Mouse (Mus musculus): ENCODE measurements around the gene Ap1b1. TPM values are rescaled to one million over a fixed set of nuclear protein-coding genes. Genes with fewer than 3 reads are reported as not detected.
A peak's percentile ranks its signal among the peaks of the same experiment; 100 is the strongest.

Gene Ap1b1
- polyA plus RNA-seq, 1 experiment from 2014 or later: 47.2 TPM

GRCm38 (mm10) chr11:5040585-5040984 is 54.0 kb downstream of the Ap1b1 start:
- Histone ChIP-seq H3K27me3 (no peaks in the 10 kb centered on the region), H3K4me1 (no peaks in the 10 kb centered on the region), H3K9me3 (no peaks in the 10 kb centered on the region), H3K27ac (no peak overlapping the region), H3K4me3 (no peak overlapping the region), H3K9ac (0 out of 2 replicates have a peak overlapping the region, but pooled peaks have one; percentile 44), H3K36me3 (peaks cover 75% of the 10 kb centered on the region), H3K4me2 (no peak overlapping the region)
- no peak for ATAC-seq (ENCODE audit: insufficient number of reproducible peaks, insufficient read depth, low FRiP score, low TSS enrichment, low read depth)
- 88% methylated on average over 5 of the region's 5 CpGs for WGBS

- Histone ChIP-seq H3K36me3 (peaks cover 68% of the 10 kb centered on the region), H3K9ac (0 out of 2 replicates have a peak overlapping the region, but pooled peaks have one; percentile 44), H3K27ac (no peak overlapping the region), H3K27me3 (no peaks in the 10 kb centered on the region), H3K9me3 (no peaks in the 10 kb centered on the region), H3K4me2 (no peak overlapping the region), H3K4me1 (no peaks in the 10 kb centered on the region), H3K4me3 (no peak overlapping the region)
- no peak for ATAC-seq (ENCODE audit: insufficient number of reproducible peaks, insufficient read depth, low FRiP score, low TSS enrichment, low read depth)
- 76% methylated on average over 18 of the region's 18 CpGs for WGBS
Observed at GRCm38 (mm10) chr11:5041144-5041780, 54.6 kb downstream of the Ap1b1 start.

- no peaks in the 10 kb centered on the region for H3K9me3 ChIP-seq
- H3K9ac ChIP-seq: no peak overlapping the region
- H3K4me2 ChIP-seq: no peak overlapping the region
- no peak for ATAC-seq (ENCODE audit: insufficient number of reproducible peaks, insufficient read depth, low FRiP score, low TSS enrichment, low read depth)
- H3K36me3 ChIP-seq: peaks cover 53% of the 10 kb centered on the region
- H3K27me3 ChIP-seq: no peaks in the 10 kb centered on the region
- H3K4me3 ChIP-seq: no peak overlapping the region
- 88% methylated on average over 8 of the region's 8 CpGs for WGBS
- H3K4me1 ChIP-seq: no peaks in the 10 kb centered on the region
- no peak overlapping the region for H3K27ac ChIP-seq
Observed at GRCm38 (mm10) chr11:5042645-5043381, 56.2 kb downstream of the Ap1b1 start.

GRCm38 (mm10) chr11:5046321-5046926 is 59.8 kb downstream of the Ap1b1 start:
- no peaks in the 10 kb centered on the region for H3K4me1 ChIP-seq
- no peaks in the 10 kb centered on the region for H3K9me3 ChIP-seq
- no peak overlapping the region for H3K9ac ChIP-seq
- no peak overlapping the region for H3K4me3 ChIP-seq
- WGBS: 43% methylated on average over 12 of the region's 12 CpGs
- H3K27ac ChIP-seq: no peak overlapping the region
- 0 out of 2 replicates have a peak, but pooled peaks cover 5% of the 10 kb centered on the region for H3K27me3 ChIP-seq
- H3K4me2 ChIP-seq: no peak overlapping the region
- peaks cover 18% of the 10 kb centered on the region for H3K36me3 ChIP-seq
- no peak for ATAC-seq (ENCODE audit: insufficient number of reproducible peaks, insufficient read depth, low FRiP score, low TSS enrichment, low read depth)

GRCm38 (mm10) chr11:5051629-5052028 is 65.0 kb downstream of the Ap1b1 start:
- Histone ChIP-seq H3K4me3 (no peak overlapping the region), H3K27ac (no peak overlapping the region), H3K36me3 (no peaks in the 10 kb centered on the region), H3K4me2 (no peak overlapping the region), H3K9ac (no peak overlapping the region), H3K9me3 (no peaks in the 10 kb centered on the region), H3K27me3 (peaks cover 24% of the 10 kb centered on the region), H3K4me1 (peaks cover 7% of the 10 kb centered on the region; the same call in 1 of the 2 replicates)
- ATAC-seq (ENCODE audit: insufficient number of reproducible peaks, insufficient read depth, low FRiP score, low TSS enrichment, low read depth): no peak
- 51% methylated on average over 10 of the region's 10 CpGs for WGBS

GRCm38 (mm10) chr11:5052200-5052854 is 65.7 kb downstream of the Ap1b1 start:
- 68% methylated on average over 10 of the region's 10 CpGs for WGBS
- Histone ChIP-seq H3K9ac (no peak overlapping the region), H3K4me1 (peaks cover 8% of the 10 kb centered on the region; the same call in 1 of the 2 replicates), H3K27ac (no peak overlapping the region), H3K27me3 (peaks cover 31% of the 10 kb centered on the region), H3K36me3 (no peaks in the 10 kb centered on the region), H3K4me2 (no peak overlapping the region), H3K9me3 (no peaks in the 10 kb centered on the region), H3K4me3 (no peak overlapping the region)
- ATAC-seq (ENCODE audit: insufficient number of reproducible peaks, insufficient read depth, low FRiP score, low TSS enrichment, low read depth): no peak

GRCm38 (mm10) chr11:5054151-5054550 is 67.5 kb downstream of the Ap1b1 start:
- no peaks in the 10 kb centered on the region for H3K36me3 ChIP-seq
- WGBS: 87% methylated on average over 14 of the region's 14 CpGs

GRCm38 (mm10) chr11:5054874-5055273 is 68.2 kb downstream of the Ap1b1 start:
- Histone ChIP-seq H3K9me3 (no peaks in the 10 kb centered on the region), H3K36me3 (no peaks in the 10 kb centered on the region), H3K27me3 (peaks cover 53% of the 10 kb centered on the region), H3K4me3 (no peak overlapping the region), H3K9ac (no peak overlapping the region), H3K27ac (no peak overlapping the region), H3K4me2 (no peak overlapping the region), H3K4me1 (peaks cover 31% of the 10 kb centered on the region)
- no peak for ATAC-seq (ENCODE audit: insufficient number of reproducible peaks, insufficient read depth, low FRiP score, low TSS enrichment, low read depth)
- WGBS: 71% methylated on average over 6 of the region's 6 CpGs

More at GRCm38 (mm10) chr11:5054151-5054550, 67.5 kb downstream of the Ap1b1 start:
- Histone ChIP-seq H3K4me2 (no peak overlapping the region), H3K4me1 (peaks cover 24% of the 10 kb centered on the region), H3K9ac (no peak overlapping the region), H3K4me3 (no peak overlapping the region), H3K9me3 (no peaks in the 10 kb centered on the region), H3K27ac (no peak overlapping the region), H3K27me3 (peaks cover 49% of the 10 kb centered on the region)
- ATAC-seq (ENCODE audit: insufficient number of reproducible peaks, insufficient read depth, low FRiP score, low TSS enrichment, low read depth): no peak

GRCm38 (mm10) chr11:5055945-5056938 is 69.6 kb downstream of the Ap1b1 start:
- H3K27me3 ChIP-seq: peaks cover 65% of the 10 kb centered on the region
- no peak overlapping the region for H3K4me3 ChIP-seq
- peaks cover 6% of the 10 kb centered on the region; the same call in 1 of the 2 replicates for H3K36me3 ChIP-seq
- 22% methylated on average over 23 of the region's 23 CpGs for WGBS
- peaks cover 36% of the 10 kb centered on the region for H3K4me1 ChIP-seq
- H3K9me3 ChIP-seq: no peaks in the 10 kb centered on the region
- H3K4me2 ChIP-seq: no peak overlapping the region
- no peak overlapping the region for H3K27ac ChIP-seq
- no peak for ATAC-seq (ENCODE audit: insufficient number of reproducible peaks, insufficient read depth, low FRiP score, low TSS enrichment, low read depth)
- H3K9ac ChIP-seq: no peak overlapping the region

GRCm38 (mm10) chr11:5057064-5057463 is 70.4 kb downstream of the Ap1b1 start:
- H3K4me2 ChIP-seq: no peak overlapping the region
- H3K27me3 ChIP-seq: peaks cover 73% of the 10 kb centered on the region
- H3K4me1 ChIP-seq: peaks cover 44% of the 10 kb centered on the region
- H3K27ac ChIP-seq: no peak overlapping the region
- peaks cover 6% of the 10 kb centered on the region; the same call in 1 of the 2 replicates for H3K36me3 ChIP-seq
- no peak overlapping the region for H3K9ac ChIP-seq
- no peaks in the 10 kb centered on the region for H3K9me3 ChIP-seq
- ATAC-seq (ENCODE audit: insufficient number of reproducible peaks, insufficient read depth, low FRiP score, low TSS enrichment, low read depth): no peak
- WGBS: 39% methylated on average over 8 of the region's 8 CpGs
- no peak overlapping the region for H3K4me3 ChIP-seq

Data from embryonic facial prominence, embryonic 13.5 days (tissue).